Mouse (Mus musculus) heart, postnatal 0 days (tissue): ENCODE results near the gene Rgs8. TPM values are rescaled to one million over a fixed set of nuclear protein-coding genes. Genes with fewer than 3 reads are reported as not detected.

ENCODE experiments used
- ATAC-seq: fragments of 200-750 bp; cut with Nextera tagmentation; 2 replicates; pipeline ENCODE4 v1.8.0; 2017; ENCODE audit warnings: low read depth, moderate number of reproducible peaks, moderate library complexity; ENCODE audit not compliant: insufficient read depth
- DNase-seq: peaks from one replicate; pipeline ENCODE4 v3.0.0-alpha.2; 2016; ENCODE audit warnings: low spot score
- H3K27ac ChIP-seq: fragments of 300-500 bp; sonication (generic); 2 replicates; pipeline ENCODE4 v1.5.1; 2014; ENCODE audit warnings: low read depth, mild to moderate bottlenecking
- H3K27me3 ChIP-seq: fragments of 300-500 bp; sonication (generic); 2 replicates; pipeline ENCODE4 v1.6.1; 2014; ENCODE audit warnings: low read length, mixed read lengths; ENCODE audit not compliant: control insufficient read depth, insufficient read depth
- H3K36me3 ChIP-seq: fragments of 300-500 bp; sonication (generic); replicated peaks from 2 replicates; pipeline ENCODE4 v1.6.1; 2014; ENCODE audit warnings: low read length, mixed read lengths; ENCODE audit not compliant: control insufficient read depth, insufficient read depth
- H3K4me1 ChIP-seq: fragments of 300-500 bp; sonication (generic); 2 replicates; pipeline ENCODE4 v1.6.1; 2014; ENCODE audit warnings: antibody characterized with exemption; ENCODE audit not compliant: control insufficient read depth, insufficient read depth
- H3K4me2 ChIP-seq: fragments of 300-500 bp; sonication (generic); 2 replicates; pipeline ENCODE4 v1.6.1; 2014; ENCODE audit warnings: low read depth, mild to moderate bottlenecking, low read length, moderate library complexity
- H3K4me3 ChIP-seq: fragments of 300-500 bp; sonication (generic); 2 replicates; pipeline ENCODE4 v1.5.1; 2014; ENCODE audit warnings: low read depth, low read length
- H3K9ac ChIP-seq: fragments of 300-500 bp; sonication (generic); replicated peaks from 2 replicates; pipeline ENCODE4 v1.6.1; 2014; ENCODE audit warnings: low read depth, low read length, mixed read lengths
- H3K9me3 ChIP-seq: fragments of 300-500 bp; sonication (generic); replicated peaks from 2 replicates; pipeline ENCODE4 v1.6.1; 2016; ENCODE audit warnings: low read length; ENCODE audit not compliant: control insufficient read depth
- CTCF ChIP-seq: IDR thresholded peaks from 2 replicates; pipeline ENCODE4 v1.5.1; 2016; ENCODE audit warnings: antibody characterized with exemption, control low read depth, low read depth
- EP300 ChIP-seq: IDR thresholded peaks from 2 replicates; pipeline ENCODE4 v1.6.1; 2016; ENCODE audit warnings: antibody characterized with exemption, low read depth
- WGBS: fragments of 180-500 bp; shearing (Covaris S2); extraction: QIAGEN DNeasy Blood & Tissue Kit; methylation state at CpG from one replicate; pipeline ENCODE4 v1.1.7; 2014; 5-methylcytosine and 5-hydroxymethylcytosine counted together
- polyA plus RNA-seq: library from polyadenylated mRNA; unstranded; fragments of >200 nt; fragmentation: Nextera tagmentation; extraction: Ambion mirVana; gene quantifications from 2 replicates; pipeline ENCODE4 v1.2.1, GENCODE M21; 2015
- total RNA-seq: library from RNA; depleted of rRNA; stranded (reverse); fragments of >200 nt; gene quantifications from 2 replicates; pipeline ENCODE4 v1.2.3, GENCODE M21; 2014; ENCODE audit warnings: low replicate concordance

The Rgs8 gene
- total and polyA plus RNA-seq, 2 experiments from 2014 or later, result 0.03 TPM; not detected in 1

DNA sequence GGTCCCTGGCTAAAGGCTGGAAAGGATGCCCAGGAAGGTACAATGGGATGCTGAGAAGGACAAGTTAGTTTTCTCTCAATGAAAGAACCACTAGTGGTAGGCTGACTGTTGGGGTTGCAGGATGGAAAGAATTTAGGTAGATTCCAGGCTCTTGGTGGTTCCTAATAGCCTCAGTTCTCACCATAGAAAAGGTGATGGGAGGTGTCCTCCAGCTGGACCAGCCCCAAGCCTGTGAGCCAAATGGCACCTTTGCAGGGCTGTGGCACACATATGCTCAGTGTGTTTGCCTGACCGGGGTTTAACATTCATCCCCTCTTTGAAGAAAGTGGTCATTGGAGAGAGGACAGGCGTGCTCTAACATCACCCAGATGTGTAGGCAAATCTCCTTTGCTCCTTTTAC is 28.2 kb downstream of the Rgs8 start:
- Histone ChIP-seq H3K4me1 (0 out of 2 replicates have a peak, but pooled peaks cover 3% of the 10 kb centered on the region), H3K27ac (no peak overlapping the region), H3K4me2 (no peak overlapping the region), H3K36me3 (no peaks in the 10 kb centered on the region), H3K9me3 (no peaks in the 10 kb centered on the region), H3K9ac (no peak overlapping the region), H3K4me3 (no peak overlapping the region), H3K27me3 (no peaks in the 10 kb centered on the region)
- 90% methylated on average over 2 of the region's 2 CpGs for WGBS
- ATAC-seq, result no peak
- TF ChIP-seq CTCF (no peak), EP300 (no peak)
- no peak for DNase-seq

DNA sequence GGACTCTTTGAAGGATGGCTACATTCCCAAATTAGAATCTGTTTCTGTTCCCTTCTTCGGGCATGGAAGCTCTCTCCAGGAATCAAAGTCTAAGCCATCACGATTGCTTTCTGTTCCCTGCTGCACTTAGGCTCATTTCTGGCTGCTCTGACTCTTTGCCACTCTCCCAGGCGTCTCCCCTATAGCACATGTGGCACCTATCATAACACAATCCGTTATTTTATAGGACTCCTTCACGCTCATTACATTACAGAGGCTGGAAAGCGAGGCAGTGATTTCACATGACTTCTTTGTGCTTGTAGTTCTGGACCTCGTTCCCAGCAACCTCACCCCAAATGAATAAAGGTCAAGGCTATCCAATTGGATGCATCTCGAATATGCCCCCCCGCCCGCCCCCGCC is 30.4 kb downstream of the Rgs8 start:
- WGBS, result 56% methylated on average over 11 of the region's 11 CpGs
- Histone ChIP-seq H3K9ac (no peak overlapping the region), H3K4me1 (0 out of 2 replicates have a peak, but pooled peaks cover 3% of the 10 kb centered on the region), H3K4me3 (no peak overlapping the region), H3K9me3 (no peaks in the 10 kb centered on the region), H3K4me2 (no peak overlapping the region), H3K36me3 (no peaks in the 10 kb centered on the region), H3K27me3 (no peaks in the 10 kb centered on the region), H3K27ac (no peak overlapping the region)
- TF ChIP-seq EP300 (no peak), CTCF (no peak)
- no peak for ATAC-seq
- no peak for DNase-seq

DNA sequence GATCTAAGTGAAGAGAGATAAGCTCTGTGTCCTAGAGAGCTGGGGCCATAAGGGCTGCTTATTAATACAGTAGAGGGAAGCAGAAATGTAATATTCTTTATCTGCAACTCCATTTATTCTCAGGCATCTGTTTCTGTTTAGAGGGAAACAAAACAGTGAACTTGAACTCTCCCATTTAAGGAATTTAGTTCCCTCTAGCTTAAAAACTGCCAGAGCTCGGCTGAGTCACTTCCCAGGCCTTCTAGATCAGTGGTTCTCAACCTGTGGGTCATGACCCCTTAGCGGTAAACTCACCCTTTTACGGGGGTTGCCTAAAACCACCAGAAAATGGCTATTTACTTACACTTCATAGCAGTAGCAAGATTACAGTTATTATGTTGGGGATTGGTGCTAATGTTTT is 32.8 kb downstream of the Rgs8 start:
- no peaks in the 10 kb centered on the region for H3K36me3 ChIP-seq
- no peak overlapping the region for H3K4me3 ChIP-seq
- no peak overlapping the region for H3K4me2 ChIP-seq
- WGBS, result 66% methylated on average over 3 of the region's 3 CpGs
- ATAC-seq (no peak), DNase-seq (no peak)
- no peak for TF ChIP-seq CTCF
- TF ChIP-seq EP300, result no peak
- H3K27ac ChIP-seq, result no peak overlapping the region
- no peaks in the 10 kb centered on the region for H3K4me1 ChIP-seq
- no peak overlapping the region for H3K9ac ChIP-seq
- no peaks in the 10 kb centered on the region for H3K27me3 ChIP-seq
- no peaks in the 10 kb centered on the region for H3K9me3 ChIP-seq

DNA sequence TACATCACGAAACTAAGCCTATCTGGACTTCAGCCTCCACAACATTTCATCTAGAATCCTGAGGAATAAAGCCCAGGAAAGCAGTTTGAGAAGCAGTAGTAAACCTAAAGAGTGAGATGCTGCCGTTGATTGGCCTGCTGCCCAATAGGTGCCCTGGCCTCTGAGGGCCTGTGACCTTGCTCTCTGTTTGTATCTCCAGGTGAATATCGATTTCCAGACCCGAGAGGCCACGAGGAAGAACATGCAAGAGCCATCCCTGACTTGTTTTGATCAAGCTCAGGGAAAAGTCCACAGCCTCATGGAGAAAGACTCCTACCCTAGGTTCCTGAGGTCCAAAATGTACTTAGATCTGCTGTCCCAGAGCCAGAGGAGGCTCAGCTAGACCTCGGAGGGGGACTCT is 39.7 kb downstream of the Rgs8 start:
- Histone ChIP-seq H3K4me2 (no peak overlapping the region), H3K27me3 (no peaks in the 10 kb centered on the region), H3K9ac (no peak overlapping the region), H3K9me3 (no peaks in the 10 kb centered on the region), H3K4me1 (no peaks in the 10 kb centered on the region), H3K4me3 (no peak overlapping the region), H3K36me3 (no peaks in the 10 kb centered on the region), H3K27ac (no peak overlapping the region)
- 71% methylated on average over 6 of the region's 6 CpGs for WGBS
- no peak for TF ChIP-seq CTCF
- no peak for TF ChIP-seq EP300
- DNase-seq (no peak), ATAC-seq (no peak)

DNA sequence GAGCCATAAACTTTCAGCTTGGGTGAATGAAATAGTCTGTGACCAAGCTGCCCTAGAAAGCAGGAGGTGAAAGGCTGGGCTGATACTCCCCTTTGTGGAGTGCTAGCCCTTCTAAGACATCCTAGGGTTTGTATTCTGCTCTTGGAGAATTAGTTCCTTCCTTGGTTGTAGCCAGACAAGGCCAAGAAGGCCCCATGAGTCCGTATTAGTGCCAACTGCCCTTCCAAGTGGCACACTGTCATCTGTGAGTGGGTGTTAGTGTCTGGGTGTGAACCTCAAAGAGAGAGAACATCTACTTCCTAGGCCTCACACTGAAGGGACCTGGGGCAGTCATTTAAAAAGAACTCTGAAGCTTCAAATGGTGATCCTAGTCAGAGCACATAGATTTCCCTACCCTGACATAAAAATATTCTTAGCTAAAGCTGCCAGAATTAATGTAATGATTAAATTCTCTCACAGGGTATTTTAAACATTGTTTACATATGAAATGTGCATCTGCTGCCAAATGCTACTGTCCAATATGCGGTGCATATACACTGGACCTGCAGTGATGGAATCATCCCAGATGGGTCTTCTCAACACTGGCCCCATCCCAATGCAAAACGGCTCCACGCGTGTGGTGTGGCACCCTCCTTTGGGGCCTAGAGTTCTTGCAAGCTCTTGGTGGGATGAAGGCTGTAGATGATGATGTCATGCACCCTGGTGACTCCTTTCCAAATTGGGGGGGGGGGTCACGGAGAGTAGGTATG is 41.7 kb downstream of the Rgs8 start:
- WGBS, result 89% methylated on average over 6 of the region's 6 CpGs
- Histone ChIP-seq H3K4me3 (no peak overlapping the region), H3K9me3 (no peaks in the 10 kb centered on the region), H3K27me3 (no peaks in the 10 kb centered on the region), H3K9ac (no peak overlapping the region), H3K36me3 (no peaks in the 10 kb centered on the region), H3K4me1 (no peaks in the 10 kb centered on the region), H3K27ac (no peak overlapping the region), H3K4me2 (no peak overlapping the region)
- DNase-seq, result no peak
- ATAC-seq, result no peak
- no peak for TF ChIP-seq EP300
- TF ChIP-seq CTCF, result no peak

DNA sequence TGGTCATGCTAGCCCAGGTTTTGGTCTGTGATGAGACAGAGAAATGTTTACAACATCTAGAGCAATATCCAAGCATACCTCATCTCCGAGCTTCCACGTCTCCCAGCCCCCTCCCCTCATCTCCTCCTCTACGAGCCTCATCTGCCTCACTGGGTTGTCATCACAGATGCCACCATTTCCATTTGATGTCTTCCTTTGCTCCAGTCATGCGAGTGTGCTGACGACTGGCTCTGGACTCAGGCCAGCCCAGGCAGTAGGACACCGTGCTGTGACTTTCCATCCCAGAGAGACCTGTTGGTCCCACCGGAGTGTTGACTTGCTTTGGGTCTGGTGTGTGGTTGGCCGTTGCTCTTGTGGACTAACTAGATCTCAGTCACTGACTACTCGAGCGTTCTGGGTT is 42.6 kb downstream of the Rgs8 start:
- TF ChIP-seq CTCF (no peak), EP300 (no peak)
- ATAC-seq (no peak), DNase-seq (no peak)
- no peak overlapping the region for H3K4me2 ChIP-seq
- no peaks in the 10 kb centered on the region for H3K27me3 ChIP-seq
- H3K27ac ChIP-seq, result no peak overlapping the region
- no peak overlapping the region for H3K4me3 ChIP-seq
- no peaks in the 10 kb centered on the region for H3K4me1 ChIP-seq
- WGBS, result 78% methylated on average over 10 of the region's 10 CpGs
- no peaks in the 10 kb centered on the region for H3K9me3 ChIP-seq
- no peaks in the 10 kb centered on the region for H3K36me3 ChIP-seq
- no peak overlapping the region for H3K9ac ChIP-seq
